Mouse (Mus musculus): ENCODE measurements around the gene Brd1.

DNA sequence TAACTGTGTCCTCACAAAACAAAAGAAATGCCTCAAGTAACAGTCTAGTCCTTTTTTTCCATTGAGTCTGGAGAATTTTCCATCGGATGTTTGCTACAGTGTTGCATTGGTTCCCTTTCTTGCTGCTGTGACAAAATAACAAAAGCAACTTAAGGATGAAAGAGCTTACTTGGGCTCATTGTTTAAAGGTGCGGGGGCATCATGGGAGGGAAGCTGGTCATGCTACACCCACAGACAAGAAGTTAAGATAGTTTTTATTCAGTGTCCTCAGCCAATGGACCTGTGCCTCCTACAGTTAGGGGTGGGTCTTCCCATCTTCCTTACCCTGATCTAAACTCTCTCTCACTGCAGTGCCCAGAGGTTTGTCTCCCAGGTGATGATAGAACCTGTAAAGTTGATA is 4.4 kb upstream of the Brd1 start:
- TF ChIP-seq POLR2A (IDR thresholded peaks at IDR 0.05; ENCODE audit: control insufficient read depth, extremely low read depth, insufficient read depth, low read length, poor library complexity) (no peak), CTCF (IDR thresholded peaks at IDR 0.05; ENCODE audit: borderline replicate concordance, control insufficient read depth, extremely low read depth, insufficient read depth, low read length, poor library complexity) (no peak)

All from thymus, adult 2 months (tissue).